Mouse (Mus musculus): ENCODE results near the gene Il2ra.

DNA sequence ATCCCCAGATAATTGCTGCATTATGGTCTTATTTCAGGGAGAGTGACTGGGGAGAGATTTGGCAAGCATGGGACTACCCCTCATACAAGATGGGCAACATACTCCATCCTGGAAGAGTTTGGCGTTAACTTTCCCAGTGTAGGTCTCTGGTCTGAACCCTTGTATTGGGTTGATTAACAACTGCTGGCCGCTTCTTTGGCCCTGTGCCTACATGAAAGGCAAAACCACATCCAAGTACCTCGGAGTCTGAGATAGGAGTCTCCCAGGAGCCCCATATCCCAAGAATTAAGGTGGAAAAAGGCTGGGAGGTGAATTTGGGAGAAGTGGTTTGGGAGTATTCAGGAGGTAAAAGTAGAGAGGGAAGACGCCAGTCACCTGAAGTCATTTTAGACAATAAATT is 22.2 kb downstream of the Il2ra start:
- TF ChIP-seq CTCF (IDR thresholded peaks at IDR 0.05) (no peak), EP300 (IDR thresholded peaks at IDR 0.05) (no peak)

Data from lung, postnatal 0 days (tissue).